Mouse (Mus musculus) NIH3T3 (cell line): ENCODE measurements around the gene Ccdc124.
"Not testable (repeated sequence)": the region's sequence is repeated elsewhere in the genome, so short reads cannot be mapped to it uniquely, and the experiment has no call there.

Source experiments
- DNase-seq: peaks from one replicate; pipeline ENCODE4 v3.0.0-alpha.2; 2012; ENCODE audit warnings: low read depth

Ccdc124 gene

GRCm38 (mm10) chr8:70845108-70845507, 28.6 kb downstream of the Ccdc124 start:
- DNase-seq = no peak

- peak; percentile 94 for DNase-seq
Measured at GRCm38 (mm10) chr8:70844523-70844922, 29.2 kb downstream of the Ccdc124 start.

GRCm38 (mm10) chr8:70843941-70844340, 29.8 kb downstream of the Ccdc124 start:
- DNase-seq = no peak

GRCm38 (mm10) chr8:70843214-70843773, 30.4 kb downstream of the Ccdc124 start:
- no peak for DNase-seq

- no peak for DNase-seq
Measured at GRCm38 (mm10) chr8:70842484-70842883, 31.3 kb downstream of the Ccdc124 start.

GRCm38 (mm10) chr8:70841147-70842072, 32.3 kb downstream of the Ccdc124 start:
- peak; percentile 93 for DNase-seq

GRCm38 (mm10) chr8:70840590-70840989, 33.1 kb downstream of the Ccdc124 start:
- no peak for DNase-seq

GRCm38 (mm10) chr8:70839408-70840351, 34.1 kb downstream of the Ccdc124 start, which contains the start of gene Arrdc2:
Arrdc2 (minus strand) TSS chr8:70839720.
- DNase-seq = peak; percentile 100

GRCm38 (mm10) chr8:70838654-70839407, 34.9 kb downstream of the Ccdc124 start:
- DNase-seq = peak; percentile 87

GRCm38 (mm10) chr8:70836666-70837065, 37.1 kb downstream of the Ccdc124 start:
- DNase-seq = no peak

- no peak for DNase-seq
Measured at GRCm38 (mm10) chr8:70834071-70834470, 39.7 kb downstream of the Ccdc124 start.

- no peak for DNase-seq
Measured at GRCm38 (mm10) chr8:70833520-70833919, 40.2 kb downstream of the Ccdc124 start.

GRCm38 (mm10) chr8:70833018-70833482, 40.7 kb downstream of the Ccdc124 start:
- no peak for DNase-seq

- no peak for DNase-seq
Measured at GRCm38 (mm10) chr8:70832371-70832770, 41.4 kb downstream of the Ccdc124 start.

- DNase-seq = no peak
Measured at GRCm38 (mm10) chr8:70831517-70831916, 42.2 kb downstream of the Ccdc124 start.

GRCm38 (mm10) chr8:70827796-70828195, 45.9 kb downstream of the Ccdc124 start:
- no peak for DNase-seq

GRCm38 (mm10) chr8:70827010-70827409, 46.7 kb downstream of the Ccdc124 start:
- no peak for DNase-seq

- DNase-seq = no peak
Measured at GRCm38 (mm10) chr8:70825816-70826215, 47.9 kb downstream of the Ccdc124 start.

- no peak for DNase-seq
Measured at GRCm38 (mm10) chr8:70823802-70824201, 49.9 kb downstream of the Ccdc124 start.

- not testable (repeated sequence) for DNase-seq
Measured at GRCm38 (mm10) chr8:70822594-70822993, 51.1 kb downstream of the Ccdc124 start.

- no peak for DNase-seq
Measured at GRCm38 (mm10) chr8:70821992-70822391, 51.7 kb downstream of the Ccdc124 start.
